Mouse (Mus musculus): ENCODE measurements around the gene 2200002D01Rik. TPM values are rescaled to one million over a fixed set of nuclear protein-coding genes. Genes with fewer than 3 reads are reported as not detected.

2200002D01Rik gene
- 7.5 and 8.5 TPM in 2 replicates for polyA plus RNA-seq (2015; fragmentation: Nextera tagmentation; extraction: Ambion mirVana)

GRCm38 (mm10) chr7:29248261-29248841, at the start of gene 2200002D01Rik:
Gene 2200002D01Rik, minus strand, starts transcription at chr7:29248466.
- Histone ChIP-seq H3K4me3 (ENCODE audit: low read length) (peak within 1 kb of the TSS; percentile 37), H3K9me3 (ENCODE audit: low read length) (no peaks in the 10 kb centered on the region), H3K9ac (replicated peaks; ENCODE audit: low read length) (peak within 1 kb of the TSS; percentile 37), H3K27me3 (ENCODE audit: insufficient read depth, low read length) (no peaks in the 10 kb centered on the region), H3K4me1 (ENCODE audit: insufficient read depth, low read length) (peaks cover 20% of the 10 kb centered on the region), H3K27ac (ENCODE audit: low read length) (peak within 1 kb of the TSS; percentile 35; the same call in 1 of the 2 replicates), H3K36me3 (ENCODE audit: insufficient read depth, low read length) (peaks cover 18% of the 10 kb centered on the region), H3K4me2 (replicated peaks; ENCODE audit: low read depth, low read length) (peak within 1 kb of the TSS; percentile 55)
- 11% methylated on average over 20 of the region's 20 CpGs for WGBS
- ATAC-seq (ENCODE audit: low FRiP score, low TSS enrichment): peak; percentile 83

GRCm38 (mm10) chr7:29296998-29297397, 48.7 kb upstream of the 2200002D01Rik start:
- H3K4me2 ChIP-seq (replicated peaks; ENCODE audit: low read depth, low read length): peak overlapping the region; percentile 35; the same call in 1 of the 2 replicates

GRCm38 (mm10) chr7:29295861-29296647, 47.8 kb upstream of the 2200002D01Rik start:
- no peaks in the 10 kb centered on the region for H3K9me3 ChIP-seq (ENCODE audit: low read length)
- no peak overlapping the region for H3K27ac ChIP-seq (ENCODE audit: low read length)
- no peak overlapping the region for H3K4me3 ChIP-seq (ENCODE audit: low read length)
- peaks cover 28% of the 10 kb centered on the region for H3K4me1 ChIP-seq (ENCODE audit: insufficient read depth, low read length)
- ATAC-seq (ENCODE audit: low FRiP score, low TSS enrichment): no peak
- 0 out of 2 replicates have a peak, but pooled peaks cover 2% of the 10 kb centered on the region for H3K27me3 ChIP-seq (ENCODE audit: insufficient read depth, low read length)
- no peak overlapping the region for H3K4me2 ChIP-seq (replicated peaks; ENCODE audit: low read depth, low read length)
- no peaks in the 10 kb centered on the region for H3K36me3 ChIP-seq (ENCODE audit: insufficient read depth, low read length)
- WGBS: 75% methylated on average over 24 of the region's 24 CpGs
- no peak overlapping the region for H3K9ac ChIP-seq (replicated peaks; ENCODE audit: low read length)

More at GRCm38 (mm10) chr7:29296998-29297397, 48.7 kb upstream of the 2200002D01Rik start:
- H3K9ac ChIP-seq (replicated peaks; ENCODE audit: low read length): no peak overlapping the region
- H3K9me3 ChIP-seq (ENCODE audit: low read length): no peaks in the 10 kb centered on the region
- WGBS: 10% methylated on average over 10 of the region's 10 CpGs
- ATAC-seq (ENCODE audit: low FRiP score, low TSS enrichment): no peak; the same call in 1 of the 2 replicates
- no peaks in the 10 kb centered on the region for H3K36me3 ChIP-seq (ENCODE audit: insufficient read depth, low read length)
- H3K27ac ChIP-seq (ENCODE audit: low read length): no peak overlapping the region
- peaks cover 18% of the 10 kb centered on the region for H3K4me1 ChIP-seq (ENCODE audit: insufficient read depth, low read length)
- H3K4me3 ChIP-seq (ENCODE audit: low read length): no peak overlapping the region
- 0 out of 2 replicates have a peak, but pooled peaks cover 2% of the 10 kb centered on the region for H3K27me3 ChIP-seq (ENCODE audit: insufficient read depth, low read length)

- H3K9ac ChIP-seq (replicated peaks; ENCODE audit: low read length): no peak overlapping the region
- H3K27me3 ChIP-seq (ENCODE audit: insufficient read depth, low read length): 0 out of 2 replicates have a peak, but pooled peaks cover 2% of the 10 kb centered on the region
- no peaks in the 10 kb centered on the region for H3K9me3 ChIP-seq (ENCODE audit: low read length)
- H3K36me3 ChIP-seq (ENCODE audit: insufficient read depth, low read length): no peaks in the 10 kb centered on the region
- no peak overlapping the region for H3K27ac ChIP-seq (ENCODE audit: low read length)
- peaks cover 45% of the 10 kb centered on the region for H3K4me1 ChIP-seq (ENCODE audit: insufficient read depth, low read length)
- no peak overlapping the region for H3K4me2 ChIP-seq (replicated peaks; ENCODE audit: low read depth, low read length)
- no peak overlapping the region for H3K4me3 ChIP-seq (ENCODE audit: low read length)
- no peak for ATAC-seq (ENCODE audit: low FRiP score, low TSS enrichment)
- WGBS: 74% methylated on average over 13 of the region's 13 CpGs
These were observed 46.0 kb upstream of the 2200002D01Rik start for GRCm38 (mm10) chr7:29294111-29294761.

- peak; percentile 50 for ATAC-seq (ENCODE audit: low FRiP score, low TSS enrichment)
- Histone ChIP-seq H3K4me2 (replicated peaks; ENCODE audit: low read depth, low read length) (no peak overlapping the region), H3K36me3 (ENCODE audit: insufficient read depth, low read length) (no peaks in the 10 kb centered on the region), H3K9me3 (ENCODE audit: low read length) (no peaks in the 10 kb centered on the region), H3K4me1 (ENCODE audit: insufficient read depth, low read length) (peaks cover 53% of the 10 kb centered on the region), H3K27me3 (ENCODE audit: insufficient read depth, low read length) (0 out of 2 replicates have a peak, but pooled peaks cover 2% of the 10 kb centered on the region), H3K9ac (replicated peaks; ENCODE audit: low read length) (peak overlapping the region; percentile 42; the same call in 1 of the 2 replicates), H3K27ac (ENCODE audit: low read length) (peak overlapping the region; percentile 80), H3K4me3 (ENCODE audit: low read length) (no peak overlapping the region)
- 26% methylated on average over 19 of the region's 19 CpGs for WGBS
These were observed 45.1 kb upstream of the 2200002D01Rik start for GRCm38 (mm10) chr7:29293131-29294065.

GRCm38 (mm10) chr7:29292458-29293098, 44.3 kb upstream of the 2200002D01Rik start:
- H3K4me2 ChIP-seq (replicated peaks; ENCODE audit: low read depth, low read length): peak overlapping the region; percentile 20; the same call in 1 of the 2 replicates
- no peaks in the 10 kb centered on the region for H3K9me3 ChIP-seq (ENCODE audit: low read length)
- no peak overlapping the region for H3K9ac ChIP-seq (replicated peaks; ENCODE audit: low read length)
- H3K27me3 ChIP-seq (ENCODE audit: insufficient read depth, low read length): 0 out of 2 replicates have a peak, but pooled peaks cover 5% of the 10 kb centered on the region
- no peak overlapping the region for H3K4me3 ChIP-seq (ENCODE audit: low read length)
- ATAC-seq (ENCODE audit: low FRiP score, low TSS enrichment): no peak
- WGBS: 16% methylated on average over 8 of the region's 8 CpGs
- peaks cover 53% of the 10 kb centered on the region for H3K4me1 ChIP-seq (ENCODE audit: insufficient read depth, low read length)
- no peaks in the 10 kb centered on the region for H3K36me3 ChIP-seq (ENCODE audit: insufficient read depth, low read length)
- peak overlapping the region; percentile 80 for H3K27ac ChIP-seq (ENCODE audit: low read length)

GRCm38 (mm10) chr7:29291616-29292457, 43.6 kb upstream of the 2200002D01Rik start:
- 10% methylated on average over 5 of the region's 7 CpGs for WGBS
- H3K4me3 ChIP-seq (ENCODE audit: low read length): peak overlapping the region; percentile 14; the same call in 1 of the 2 replicates

More at GRCm38 (mm10) chr7:29291616-29292457, 43.6 kb upstream of the 2200002D01Rik start:
- Histone ChIP-seq H3K9me3 (ENCODE audit: low read length) (no peaks in the 10 kb centered on the region), H3K36me3 (ENCODE audit: insufficient read depth, low read length) (no peaks in the 10 kb centered on the region), H3K4me1 (ENCODE audit: insufficient read depth, low read length) (peaks cover 53% of the 10 kb centered on the region), H3K4me2 (replicated peaks; ENCODE audit: low read depth, low read length) (peak overlapping the region; percentile 92), H3K27ac (ENCODE audit: low read length) (peak overlapping the region; percentile 81), H3K27me3 (ENCODE audit: insufficient read depth, low read length) (0 out of 2 replicates have a peak, but pooled peaks cover 5% of the 10 kb centered on the region), H3K9ac (replicated peaks; ENCODE audit: low read length) (peak overlapping the region; percentile 55)
- ATAC-seq (ENCODE audit: low FRiP score, low TSS enrichment): peak; percentile 18
